Mouse (Mus musculus) limb, embryonic 14.5 days (tissue): ENCODE data around the gene Smarca4. TPM values are rescaled to one million over a fixed set of nuclear protein-coding genes. Genes with fewer than 3 reads are reported as not detected.

ENCODE experiments used
- ATAC-seq: fragments of 200-750 bp; cut with Nextera tagmentation; 2 replicates; pipeline ENCODE4 v1.8.0; 2017; ENCODE audit warnings: low read depth, moderate number of reproducible peaks, moderate TSS enrichment; ENCODE audit not compliant: low FRiP score
- DNase-seq: peaks from one replicate; pipeline ENCODE4 v3.0.0-alpha.2; 2015; ENCODE audit warnings: low spot score
- H3K27ac ChIP-seq: fragments of 300-500 bp; sonication (generic); replicated peaks from 2 replicates; pipeline ENCODE4 v1.5.1; 2014; ENCODE audit warnings: low read depth, mild to moderate bottlenecking, low read length, moderate library complexity, mixed read lengths
- H3K27me3 ChIP-seq: fragments of 300-500 bp; sonication (generic); 2 replicates; pipeline ENCODE4 v1.6.1; 2014; ENCODE audit warnings: low read length, mixed read lengths; ENCODE audit not compliant: control insufficient read depth, insufficient read depth
- H3K36me3 ChIP-seq: fragments of 300-500 bp; sonication (generic); 2 replicates; pipeline ENCODE4 v1.6.1; 2014; ENCODE audit warnings: mild to moderate bottlenecking, low read length, moderate library complexity, mixed read lengths; ENCODE audit not compliant: control insufficient read depth, insufficient read depth
- H3K4me1 ChIP-seq: fragments of 300-500 bp; sonication (generic); 2 replicates; pipeline ENCODE4 v1.6.1; 2014; ENCODE audit warnings: antibody characterized with exemption, low read length, mixed read lengths; ENCODE audit not compliant: control insufficient read depth, insufficient read depth
- H3K4me2 ChIP-seq: fragments of 300-500 bp; sonication (generic); replicated peaks from 2 replicates; pipeline ENCODE4 v1.6.1; 2014; ENCODE audit warnings: low read depth, mild to moderate bottlenecking, low read length, moderate library complexity; ENCODE audit not compliant: severe bottlenecking
- H3K4me3 ChIP-seq: fragments of 300-500 bp; sonication (generic); replicated peaks from 2 replicates; pipeline ENCODE4 v1.5.1; 2014; ENCODE audit warnings: low read length
- H3K9ac ChIP-seq: fragments of 300-500 bp; sonication (generic); 2 replicates; pipeline ENCODE4 v1.6.1; 2014; ENCODE audit warnings: mild to moderate bottlenecking, low read depth, low read length, moderate library complexity; ENCODE audit not compliant: severe bottlenecking
- H3K9me3 ChIP-seq: fragments of 300-500 bp; sonication (generic); 2 replicates; pipeline ENCODE4 v1.6.1; 2016; ENCODE audit warnings: low read length; ENCODE audit not compliant: control insufficient read depth
- POLR2A ChIP-seq: fragments of 200-500 bp; IDR thresholded peaks from 2 replicates; pipeline ENCODE4 v1.8.0; 2012; ENCODE audit warnings: inconsistent platforms, mild to moderate bottlenecking, moderate library complexity, borderline replicate concordance; ENCODE audit not compliant: insufficient read depth, insufficient read length; ENCODE audit errors: extremely low read depth
- WGBS: fragments of 180-500 bp; shearing (Covaris S2); extraction: QIAGEN DNeasy Blood & Tissue Kit; methylation state at CpG from one replicate; pipeline ENCODE4 v1.1.7; 2014; 5-methylcytosine and 5-hydroxymethylcytosine counted together
- polyA plus RNA-seq, 2 experiments: library from polyadenylated mRNA; depleted of rRNA in 1 of 2; stranded (reverse) in 1 of 2; unstranded in 1 of 2; fragments of >200 nt; fragmentation: Nextera tagmentation in 1 of 2; extraction: Ambion mirVana in 1 of 2; gene quantifications; 2 replicates each; pipeline versions ENCODE4 v1.2.1 to v1.2.3; 2012 to 2014

The Smarca4 gene
- polyA plus RNA-seq (2012; rRNA removed): 94.4 and 94.8 TPM in 2 replicates
- polyA plus RNA-seq (2014; fragmentation: Nextera tagmentation; extraction: Ambion mirVana): 81.1 and 90.4 TPM in 2 replicates

DNA sequence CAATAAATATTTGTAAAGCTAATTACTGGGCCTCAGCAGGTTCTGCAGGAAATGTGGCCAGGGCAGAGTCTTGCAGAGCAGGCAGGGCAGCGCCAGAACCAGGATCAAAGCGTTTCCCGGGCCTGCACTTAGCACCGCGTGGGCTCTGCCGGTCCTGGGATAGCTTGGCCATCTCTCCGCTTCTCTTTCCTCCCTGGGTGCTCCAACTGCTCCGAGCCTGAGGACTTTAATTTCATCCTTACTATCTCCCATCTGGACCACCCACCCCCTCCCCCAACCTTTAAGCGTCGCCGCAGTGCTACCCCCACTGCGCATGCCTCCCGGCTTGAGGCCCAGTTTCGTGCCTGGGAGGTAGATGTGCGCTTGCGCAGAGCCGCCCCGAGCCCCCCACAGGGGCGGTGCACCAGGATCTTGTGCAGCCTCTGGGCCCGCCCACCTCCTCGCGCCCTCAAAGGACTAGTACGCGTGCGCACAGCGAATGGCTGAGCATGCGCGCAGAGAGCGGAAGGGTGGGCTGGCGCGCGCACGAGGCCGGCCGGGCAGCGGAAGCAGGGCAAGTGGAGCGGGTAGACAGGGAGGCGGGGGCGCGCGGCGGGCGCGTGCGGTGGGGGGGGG lies at the start of gene Smarca4:
Gene Smarca4, plus strand, starts transcription at position 553 of the 615 bp plus-strand sequence.
- peaks cover 11% of the 10 kb centered on the region for H3K36me3 ChIP-seq
- H3K9ac ChIP-seq: peak within 1 kb of the TSS; percentile 90
- H3K9me3 ChIP-seq: no peaks in the 10 kb centered on the region
- DNase-seq (peak; percentile 99), ATAC-seq (peak; percentile 92)
- WGBS: under 1% methylated on average over 32 of the region's 45 CpGs
- H3K27me3 ChIP-seq: no peaks in the 10 kb centered on the region
- H3K4me2 ChIP-seq: peak within 1 kb of the TSS; percentile 68
- TF ChIP-seq POLR2A: peak; percentile 62; the same call in 1 of the 2 replicates
- H3K4me3 ChIP-seq: peak within 1 kb of the TSS; percentile 82
- peak within 1 kb of the TSS; percentile 97 for H3K27ac ChIP-seq
- H3K4me1 ChIP-seq: peaks cover 12% of the 10 kb centered on the region; the same call in 1 of the 2 replicates

DNA sequence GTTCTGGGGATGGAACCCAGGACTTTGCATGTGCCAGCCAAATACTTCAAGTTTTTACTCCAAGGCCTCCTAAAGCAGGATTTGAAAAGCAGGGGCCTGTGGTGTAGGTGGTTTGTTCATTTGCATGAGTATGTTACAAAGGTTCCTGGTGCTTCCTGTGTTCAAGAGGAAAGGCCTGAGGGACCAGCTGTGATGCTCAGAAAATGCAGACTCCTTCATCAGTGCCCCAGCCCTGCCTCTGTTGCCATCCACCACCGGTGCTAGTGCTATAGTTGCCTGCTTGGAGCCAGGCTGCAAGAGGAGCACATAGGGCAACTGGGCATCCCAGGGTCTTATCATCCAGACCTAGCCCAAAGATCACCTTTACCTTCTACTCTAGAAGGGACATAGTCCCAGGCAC lies 49.4 kb upstream of the Smarca4 start:
- H3K4me1 ChIP-seq: no peaks in the 10 kb centered on the region
- ATAC-seq (no peak), DNase-seq (no peak)
- no peaks in the 10 kb centered on the region for H3K9me3 ChIP-seq
- H3K4me2 ChIP-seq: no peak overlapping the region
- H3K36me3 ChIP-seq: peaks cover 42% of the 10 kb centered on the region
- H3K27ac ChIP-seq: no peak overlapping the region
- WGBS: 71% methylated on average over 1 of the region's 1 CpGs
- H3K27me3 ChIP-seq: no peaks in the 10 kb centered on the region
- TF ChIP-seq POLR2A: no peak
- H3K4me3 ChIP-seq: no peak overlapping the region
- H3K9ac ChIP-seq: no peak overlapping the region

GRCm38 (mm10) chr9:21567051-21567450 lies 48.9 kb upstream of the Smarca4 start:
- H3K4me3 ChIP-seq: no peak overlapping the region
- H3K9me3 ChIP-seq: no peaks in the 10 kb centered on the region
- H3K27me3 ChIP-seq: no peaks in the 10 kb centered on the region
- DNase-seq: no peak
- no peak overlapping the region for H3K9ac ChIP-seq
- no peak overlapping the region for H3K27ac ChIP-seq
- no peak overlapping the region for H3K4me2 ChIP-seq
- TF ChIP-seq POLR2A: no peak
- H3K36me3 ChIP-seq: peaks cover 43% of the 10 kb centered on the region
- 88% methylated on average over 2 of the region's 2 CpGs for WGBS
- H3K4me1 ChIP-seq: no peaks in the 10 kb centered on the region
- ATAC-seq: no peak

DNA sequence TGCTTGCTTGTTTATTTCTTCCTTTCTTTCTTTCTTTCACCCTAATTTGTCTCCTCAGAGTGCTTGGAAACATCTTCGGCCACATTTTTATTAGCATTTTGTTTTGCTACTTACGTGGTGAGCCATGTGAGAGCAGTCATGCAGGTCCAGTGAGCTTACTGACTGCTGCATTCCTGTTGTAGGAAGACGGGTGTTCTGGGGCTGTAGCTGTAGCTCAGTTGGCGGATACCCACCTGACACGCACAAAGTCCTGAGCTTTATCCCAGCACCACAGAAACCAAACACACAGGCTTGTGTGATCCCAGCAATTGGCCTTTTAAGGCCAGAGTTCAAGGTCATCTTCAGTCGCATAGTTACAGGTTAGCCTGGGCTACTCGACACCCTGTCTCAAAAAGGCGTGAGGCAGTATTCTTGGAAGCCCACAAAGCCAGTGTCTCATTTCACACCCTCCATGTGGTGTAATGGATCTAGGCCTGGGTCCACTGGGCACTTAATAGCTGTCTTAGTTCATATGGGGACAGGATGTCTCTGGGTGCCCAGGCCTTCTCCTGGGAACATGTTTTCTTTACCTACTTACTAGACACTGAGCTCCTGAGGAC lies 47.2 kb upstream of the Smarca4 start:
- Histone ChIP-seq H3K4me3 (no peak overlapping the region), H3K27me3 (no peaks in the 10 kb centered on the region), H3K4me2 (no peak overlapping the region), H3K27ac (no peak overlapping the region), H3K4me1 (no peaks in the 10 kb centered on the region), H3K9me3 (no peaks in the 10 kb centered on the region), H3K36me3 (peaks cover 49% of the 10 kb centered on the region), H3K9ac (no peak overlapping the region)
- TF ChIP-seq POLR2A: no peak
- WGBS: 81% methylated on average over 8 of the region's 8 CpGs
- ATAC-seq (no peak), DNase-seq (no peak)

DNA sequence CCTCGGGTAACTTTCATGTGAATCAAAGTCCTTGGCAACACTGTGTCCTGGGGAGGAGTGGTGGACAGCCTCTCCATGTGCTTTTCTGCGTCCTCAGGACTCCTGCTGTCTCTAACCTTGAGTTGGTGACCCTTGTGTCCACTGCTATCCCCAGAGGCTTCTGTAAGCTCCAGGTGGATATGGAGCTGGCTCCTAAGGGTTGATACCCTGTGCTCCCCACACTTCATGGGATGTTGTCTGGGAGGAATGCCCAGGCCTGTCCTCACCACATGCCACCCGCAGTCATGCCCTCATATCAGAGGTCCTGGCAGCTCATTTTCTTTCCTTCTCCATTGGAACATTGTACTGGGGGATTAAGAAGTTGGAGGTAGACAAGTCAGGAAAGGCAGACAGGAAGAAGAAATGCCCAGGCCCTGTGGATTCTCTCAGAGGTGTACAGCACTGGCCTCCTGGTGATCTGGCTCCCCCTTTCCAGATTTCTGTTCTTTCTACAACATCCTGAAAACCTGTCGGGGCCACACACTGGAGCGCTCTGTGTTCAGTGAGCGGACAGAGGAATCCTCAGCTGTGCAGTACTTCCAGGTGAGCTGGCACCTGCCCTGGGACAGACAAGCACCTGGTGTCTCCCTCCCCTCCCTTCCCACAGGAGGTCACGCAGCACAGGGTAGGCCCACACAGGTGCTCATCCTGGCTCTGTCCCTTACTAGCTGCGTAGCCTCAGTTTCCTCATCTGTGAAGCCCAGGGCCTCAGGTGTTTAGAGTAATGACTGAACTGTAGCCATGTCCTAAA lies 41.8 kb upstream of the Smarca4 start:
- no peaks in the 10 kb centered on the region for H3K4me1 ChIP-seq
- H3K4me2 ChIP-seq: no peak overlapping the region
- DNase-seq (no peak), ATAC-seq (no peak)
- no peaks in the 10 kb centered on the region for H3K27me3 ChIP-seq
- H3K36me3 ChIP-seq: peaks cover 94% of the 10 kb centered on the region
- H3K9ac ChIP-seq: no peak overlapping the region
- H3K4me3 ChIP-seq: no peak overlapping the region
- 92% methylated on average over 8 of the region's 8 CpGs for WGBS
- no peak for TF ChIP-seq POLR2A
- H3K27ac ChIP-seq: no peak overlapping the region
- no peaks in the 10 kb centered on the region for H3K9me3 ChIP-seq
